Mouse (Mus musculus) neural tube, embryonic 13.5 days (tissue): ENCODE results near the gene Ccr9. TPM values are rescaled to one million over a fixed set of nuclear protein-coding genes. Genes with fewer than 3 reads are reported as not detected.
"Not testable (repeated sequence)": the region's sequence is repeated elsewhere in the genome, so short reads cannot be mapped to it uniquely, and the experiment has no call there.

Source experiments
- ATAC-seq: fragments of 200-750 bp; cut with Nextera tagmentation; 2 replicates; pipeline ENCODE4 v1.8.0; 2017; ENCODE audit warnings: low read depth, mild to moderate bottlenecking, moderate TSS enrichment, moderate library complexity
- H3K27ac ChIP-seq: fragments of 300-500 bp; sonication (generic); replicated peaks from 2 replicates; pipeline ENCODE4 v1.5.1; 2015; ENCODE audit warnings: moderate library complexity, mild to moderate bottlenecking, inconsistent platforms
- H3K27me3 ChIP-seq: fragments of 300-500 bp; sonication (generic); 2 replicates; pipeline ENCODE4 v1.6.1; 2015; ENCODE audit warnings: mild to moderate bottlenecking, inconsistent platforms
- H3K36me3 ChIP-seq: fragments of 300-500 bp; sonication (generic); 2 replicates; pipeline ENCODE4 v1.6.1; 2015; ENCODE audit warnings: mild to moderate bottlenecking, inconsistent platforms
- H3K4me1 ChIP-seq: fragments of 300-500 bp; sonication (generic); replicated peaks from 2 replicates; pipeline ENCODE4 v1.6.1; 2015; ENCODE audit warnings: inconsistent platforms
- H3K4me2 ChIP-seq: fragments of 300-500 bp; sonication (generic); 2 replicates; pipeline ENCODE4 v1.6.1; 2015; ENCODE audit warnings: inconsistent platforms, mild to moderate bottlenecking, moderate library complexity
- H3K4me3 ChIP-seq: fragments of 300-500 bp; sonication (generic); 2 replicates; pipeline ENCODE4 v1.5.1; 2015; ENCODE audit warnings: mild to moderate bottlenecking, inconsistent platforms
- H3K9ac ChIP-seq: fragments of 300-500 bp; sonication (generic); 2 replicates; pipeline ENCODE4 v1.6.1; 2015; ENCODE audit warnings: moderate library complexity, mild to moderate bottlenecking, inconsistent platforms
- H3K9me3 ChIP-seq: fragments of 300-500 bp; sonication (generic); 2 replicates; pipeline ENCODE4 v1.6.1; 2016; ENCODE audit warnings: inconsistent platforms
- WGBS: fragments of 180-500 bp; shearing (Covaris S2); methylation state at CpG from one replicate; pipeline ENCODE4 v1.1.7; 2015; 5-methylcytosine and 5-hydroxymethylcytosine counted together
- polyA plus RNA-seq: library from polyadenylated mRNA; unstranded; fragments of >200 nt; fragmentation: Nextera tagmentation; extraction: Ambion mirVana; gene quantifications from 2 replicates; pipeline ENCODE4 v1.2.1, GENCODE M21; 2015

The Ccr9 gene
- polyA plus RNA-seq, 1 experiment from 2014 or later, result 0.32 TPM

- H3K27ac ChIP-seq, H3K36me3 ChIP-seq, H3K4me3 ChIP-seq, H3K9ac ChIP-seq, H3K4me1 ChIP-seq, H3K9me3 ChIP-seq, ATAC-seq, H3K4me2 ChIP-seq, H3K27me3 ChIP-seq: not testable (repeated sequence)
- WGBS, result 88% methylated on average over 18 of the region's 18 CpGs
Observed at GRCm38 (mm10) chr9:123659986-123660676, 18.1 kb upstream of the Ccr9 start.

GRCm38 (mm10) chr9:123665645-123666044 lies 12.6 kb upstream of the Ccr9 start:
- Histone ChIP-seq H3K27ac (no peak overlapping the region), H3K9me3 (no peaks in the 10 kb centered on the region), H3K4me3 (no peak overlapping the region), H3K4me2 (no peak overlapping the region), H3K4me1 (no peaks in the 10 kb centered on the region), H3K27me3 (no peaks in the 10 kb centered on the region), H3K36me3 (no peaks in the 10 kb centered on the region), H3K9ac (no peak overlapping the region)
- WGBS, result 59% methylated on average over 5 of the region's 5 CpGs
- ATAC-seq, result no peak

GRCm38 (mm10) chr9:123679198-123679597 lies 959 bp downstream of the Ccr9 start:
- H3K4me1 ChIP-seq, result peaks cover 15% of the 10 kb centered on the region
- ATAC-seq, result no peak
- H3K36me3 ChIP-seq, result no peaks in the 10 kb centered on the region
- H3K9ac ChIP-seq, result no peak overlapping the region
- H3K4me3 ChIP-seq, result peak overlapping the region; percentile 41; the same call in 1 of the 2 replicates
- no peak overlapping the region for H3K27ac ChIP-seq
- H3K27me3 ChIP-seq, result peaks cover 77% of the 10 kb centered on the region
- peak overlapping the region; percentile 62 for H3K4me2 ChIP-seq
- H3K9me3 ChIP-seq, result no peaks in the 10 kb centered on the region
- WGBS, result 19% methylated on average over 2 of the region's 2 CpGs

- no peak overlapping the region for H3K4me3 ChIP-seq
- no peaks in the 10 kb centered on the region for H3K36me3 ChIP-seq
Observed at GRCm38 (mm10) chr9:123683704-123684103, 5.5 kb downstream of the Ccr9 start.

GRCm38 (mm10) chr9:123686206-123686605 lies 8.0 kb downstream of the Ccr9 start:
- no peak for ATAC-seq
- Histone ChIP-seq H3K4me3 (no peak overlapping the region), H3K27me3 (peaks cover 12% of the 10 kb centered on the region), H3K9ac (no peak overlapping the region), H3K36me3 (no peaks in the 10 kb centered on the region), H3K9me3 (no peaks in the 10 kb centered on the region), H3K27ac (no peak overlapping the region), H3K4me1 (no peaks in the 10 kb centered on the region), H3K4me2 (no peak overlapping the region)
- 73% methylated on average over 5 of the region's 5 CpGs for WGBS

More at GRCm38 (mm10) chr9:123683704-123684103, 5.5 kb downstream of the Ccr9 start:
- peaks cover 5% of the 10 kb centered on the region for H3K4me1 ChIP-seq
- H3K27me3 ChIP-seq, result peaks cover 37% of the 10 kb centered on the region
- ATAC-seq, result no peak
- no peaks in the 10 kb centered on the region for H3K9me3 ChIP-seq
- H3K9ac ChIP-seq, result no peak overlapping the region
- H3K27ac ChIP-seq, result no peak overlapping the region
- H3K4me2 ChIP-seq, result no peak overlapping the region
- 73% methylated on average over 3 of the region's 3 CpGs for WGBS

GRCm38 (mm10) chr9:123688227-123688626 lies 10.0 kb downstream of the Ccr9 start:
- H3K36me3 ChIP-seq, result peaks cover 16% of the 10 kb centered on the region; the same call in 1 of the 2 replicates
- WGBS, result 69% methylated on average over 1 of the region's 1 CpGs
- no peaks in the 10 kb centered on the region for H3K9me3 ChIP-seq
- H3K4me1 ChIP-seq, result no peaks in the 10 kb centered on the region
- ATAC-seq, result no peak
- H3K27ac ChIP-seq, result no peak overlapping the region
- H3K4me2 ChIP-seq, result no peak overlapping the region
- no peak overlapping the region for H3K9ac ChIP-seq
- no peaks in the 10 kb centered on the region for H3K27me3 ChIP-seq
- H3K4me3 ChIP-seq, result no peak overlapping the region

- H3K9me3 ChIP-seq, result no peaks in the 10 kb centered on the region
- no peaks in the 10 kb centered on the region for H3K4me1 ChIP-seq
- H3K27me3 ChIP-seq, result no peaks in the 10 kb centered on the region
- H3K4me3 ChIP-seq, result no peak overlapping the region
- no peak overlapping the region for H3K4me2 ChIP-seq
- ATAC-seq, result no peak
- H3K36me3 ChIP-seq, result peaks cover 43% of the 10 kb centered on the region
- no peak overlapping the region for H3K9ac ChIP-seq
- H3K27ac ChIP-seq, result no peak overlapping the region
- WGBS, result 91% methylated on average over 3 of the region's 3 CpGs
Observed at GRCm38 (mm10) chr9:123695634-123696302, 17.5 kb downstream of the Ccr9 start.

GRCm38 (mm10) chr9:123701822-123702221 lies 23.6 kb downstream of the Ccr9 start:
- Histone ChIP-seq H3K4me2 (no peak overlapping the region), H3K9me3 (no peaks in the 10 kb centered on the region), H3K9ac (no peak overlapping the region), H3K27ac (no peak overlapping the region), H3K4me3 (no peak overlapping the region), H3K27me3 (no peaks in the 10 kb centered on the region), H3K4me1 (no peaks in the 10 kb centered on the region), H3K36me3 (peaks cover 56% of the 10 kb centered on the region)
- WGBS, result 89% methylated on average over 5 of the region's 5 CpGs
- ATAC-seq, result no peak

GRCm38 (mm10) chr9:123709226-123709625 lies 31.0 kb downstream of the Ccr9 start:
- no peak overlapping the region for H3K4me2 ChIP-seq
- H3K36me3 ChIP-seq, result peaks cover 48% of the 10 kb centered on the region
- ATAC-seq, result no peak
- H3K27ac ChIP-seq, result no peak overlapping the region
- H3K4me1 ChIP-seq, result no peaks in the 10 kb centered on the region
- no peaks in the 10 kb centered on the region for H3K27me3 ChIP-seq
- no peak overlapping the region for H3K9ac ChIP-seq
- no peak overlapping the region for H3K4me3 ChIP-seq
- 54% methylated on average over 2 of the region's 2 CpGs for WGBS
- H3K9me3 ChIP-seq, result no peaks in the 10 kb centered on the region

- H3K4me1 ChIP-seq, result peaks cover 20% of the 10 kb centered on the region
- peaks cover 29% of the 10 kb centered on the region for H3K36me3 ChIP-seq
- H3K4me2 ChIP-seq, result no peak overlapping the region
- no peak for ATAC-seq
- no peak overlapping the region for H3K4me3 ChIP-seq
- H3K9me3 ChIP-seq, result no peaks in the 10 kb centered on the region
- no peaks in the 10 kb centered on the region for H3K27me3 ChIP-seq
- H3K9ac ChIP-seq, result no peak overlapping the region
- WGBS, result 85% methylated on average over 2 of the region's 2 CpGs
- H3K27ac ChIP-seq, result no peak overlapping the region
Observed at GRCm38 (mm10) chr9:123713111-123713510, 34.9 kb downstream of the Ccr9 start.

- Histone ChIP-seq H3K9ac (peak overlapping the region; percentile 34; the same call in 1 of the 2 replicates), H3K36me3 (peaks cover 9% of the 10 kb centered on the region; the same call in 1 of the 2 replicates)
- ATAC-seq, result no peak
Observed at GRCm38 (mm10) chr9:123716301-123716700, 38.1 kb downstream of the Ccr9 start.

GRCm38 (mm10) chr9:123717186-123718008 lies 39.2 kb downstream of the Ccr9 start, which contains the start of gene Lztfl1:
Gene Lztfl1, minus strand, starts transcription at chr9:123717697.
- Histone ChIP-seq H3K9ac (peak within 1 kb of the TSS; percentile 82), H3K36me3 (peaks cover under 1% of the 10 kb centered on the region; the same call in 1 of the 2 replicates), H3K4me2 (peak within 1 kb of the TSS; percentile 73), H3K4me1 (peaks cover 20% of the 10 kb centered on the region), H3K4me3 (peak within 1 kb of the TSS; percentile 88), H3K9me3 (no peaks in the 10 kb centered on the region), H3K27me3 (peaks cover 3% of the 10 kb centered on the region), H3K27ac (peak within 1 kb of the TSS; percentile 67; the same call in 1 of the 2 replicates)
- under 1% methylated on average over 55 of the region's 55 CpGs for WGBS
- peak; percentile 100 for ATAC-seq

More at GRCm38 (mm10) chr9:123716301-123716700, 38.1 kb downstream of the Ccr9 start:
- Histone ChIP-seq H3K9me3 (no peaks in the 10 kb centered on the region), H3K27me3 (no peaks in the 10 kb centered on the region), H3K4me1 (peaks cover 20% of the 10 kb centered on the region), H3K27ac (no peak overlapping the region), H3K4me2 (peak overlapping the region; percentile 73), H3K4me3 (peak overlapping the region; percentile 88)
- WGBS, result 63% methylated on average over 3 of the region's 3 CpGs
